Mouse (Mus musculus) liver, embryonic 14.5 days (tissue): ENCODE results near the gene Nol3.

ENCODE experiments used
- CTCF ChIP-seq: IDR thresholded peaks from 2 replicates; pipeline ENCODE4 v1.5.1; 2016; ENCODE audit warnings: antibody characterized with exemption, low read depth, control low read depth
- EP300 ChIP-seq: IDR thresholded peaks from 2 replicates; pipeline ENCODE4 v1.6.1; 2016; ENCODE audit warnings: antibody characterized with exemption, low read depth

DNA sequence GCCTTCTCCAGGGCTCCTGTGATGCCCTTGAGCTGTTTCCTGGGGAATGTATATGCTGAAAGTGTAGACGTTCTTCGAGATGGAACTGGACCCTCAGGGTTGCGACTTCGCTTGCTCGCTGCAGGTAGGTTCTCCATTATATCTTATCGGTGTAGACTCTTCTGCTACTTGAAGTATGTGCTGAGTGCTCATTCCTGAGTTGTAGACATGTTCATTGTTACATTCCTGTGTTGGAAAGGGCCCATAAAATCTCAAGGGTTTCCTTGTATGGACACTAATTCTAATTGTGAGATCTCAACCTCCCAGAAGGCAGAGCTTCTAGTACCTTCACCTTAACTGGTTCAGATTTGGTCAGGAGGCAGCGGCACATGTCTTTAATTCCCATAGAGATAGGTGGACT is 34.9 kb upstream of the Nol3 start:
- no peak for TF ChIP-seq CTCF
- TF ChIP-seq EP300 = no peak
